In genomic region chr5:106750168-106750567, GRCm38 (mm10) we compare ENCODE assay signal across 28 mouse cellular contexts.
"Had no signal": no experiment of that assay in that cellular context is flagged by ENCODE, and none has a peak within 500 bp of the region (broad histone marks: within the 10 kb centered on the region; RNA-seq: fewer than 3 reads in every experiment).

No protein-coding gene starts in this region.

- H3K9me3 ChIP-seq: heart, embryonic 13.5 days; heart, embryonic 15.5 days; hindbrain, embryonic 10.5 days; hindbrain, embryonic 13.5 days; hindbrain, embryonic 15.5 days; kidney, embryonic 15.5 days; limb, embryonic 13.5 days; limb, embryonic 15.5 days; liver, embryonic 12.5 days had no signal

- H3K9ac ChIP-seq: heart, embryonic 13.5 days; heart, embryonic 15.5 days; hindbrain, embryonic 13.5 days; hindbrain, embryonic 15.5 days; kidney, embryonic 15.5 days; limb, embryonic 13.5 days; limb, embryonic 15.5 days; liver, embryonic 12.5 days; liver, embryonic 14.5 days had no signal

- DNase-seq: gastrocnemius, postnatal 14 days; gastrocnemius, postnatal 36 days; heart, adult 11 months; heart, adult 2 months; heart, postnatal 14 days; heart, postnatal 36 days; kidney, adult 11 months; kidney, adult 2 months; kidney, adult 9 months; kidney, postnatal 14 days; kidney, postnatal 36 days; layer of hippocampus, adult 9-11 months; layer of hippocampus, postnatal 36 days; left cerebral cortex, postnatal 4 days had no signal

- ATAC-seq: hindbrain, postnatal 0 days; intestine, embryonic 16.5 days; liver, embryonic 12.5 days had no signal

- H3K27me3 ChIP-seq: heart, embryonic 13.5 days; heart, embryonic 15.5 days; hindbrain, embryonic 13.5 days; hindbrain, embryonic 15.5 days; kidney, embryonic 15.5 days; limb, embryonic 13.5 days; limb, embryonic 15.5 days had no signal

- H3K4me3 ChIP-seq: heart, adult 2 months; heart, embryonic 13.5 days; heart, embryonic 15.5 days; hindbrain, embryonic 10.5 days; hindbrain, embryonic 13.5 days; hindbrain, embryonic 15.5 days; kidney, embryonic 15.5 days; limb, embryonic 13.5 days; limb, embryonic 15.5 days; liver, embryonic 12.5 days had no signal

- H3K36me3 ChIP-seq: heart, embryonic 13.5 days; heart, embryonic 15.5 days; hindbrain, embryonic 10.5 days; hindbrain, embryonic 13.5 days; hindbrain, embryonic 15.5 days; kidney, embryonic 15.5 days; limb, embryonic 13.5 days; limb, embryonic 15.5 days; liver, embryonic 12.5 days had no signal

- H3K4me2 ChIP-seq: heart, embryonic 11.5 days; heart, embryonic 13.5 days; heart, embryonic 15.5 days; hindbrain, embryonic 13.5 days; hindbrain, embryonic 15.5 days; kidney, embryonic 15.5 days; limb, embryonic 13.5 days; limb, embryonic 15.5 days; liver, embryonic 12.5 days had no signal

- H3K27ac ChIP-seq: heart, adult 2 months; heart, embryonic 13.5 days; heart, embryonic 15.5 days; hindbrain, embryonic 10.5 days; hindbrain, embryonic 13.5 days; hindbrain, embryonic 15.5 days; hindbrain, postnatal 0 days; kidney, embryonic 15.5 days; kidney, postnatal 0 days; limb, embryonic 13.5 days; limb, embryonic 15.5 days; liver, embryonic 12.5 days; liver, embryonic 14.5 days had no signal

- H3K4me1 ChIP-seq: heart, embryonic 13.5 days; heart, embryonic 15.5 days; hindbrain, embryonic 15.5 days; kidney, embryonic 15.5 days; limb, embryonic 13.5 days; limb, embryonic 15.5 days; liver, embryonic 12.5 days had no signal
